Mouse (Mus musculus) E14TG2a.4 (cell line): ENCODE results near the gene Lhx2.

Source experiments
- H3K27me3 ChIP-seq: 2 replicates; pipeline ENCODE4 v1.6.1; 2014; ENCODE audit warnings: low read length, control low read depth; ENCODE audit not compliant: insufficient read depth
- H3K36me3 ChIP-seq: 2 replicates; pipeline ENCODE4 v1.6.1; 2014; ENCODE audit warnings: low read length, control low read depth; ENCODE audit not compliant: insufficient read depth
- H3K4me1 ChIP-seq: replicated peaks from 2 replicates; pipeline ENCODE4 v1.6.1; 2014; ENCODE audit warnings: low read depth, low read length, control low read depth
- H3K4me3 ChIP-seq: replicated peaks from 2 replicates; pipeline ENCODE4 v1.5.1; 2014; ENCODE audit warnings: mild to moderate bottlenecking, low read length
- H3K9me3 ChIP-seq: 2 replicates; pipeline ENCODE4 v1.6.1; 2014; ENCODE audit warnings: low read length, control low read depth
- CTCF ChIP-seq: conservative IDR thresholded peaks from 2 replicates; pipeline ENCODE4 v1.5.1; 2014; ENCODE audit warnings: low read length
- NANOG ChIP-seq: IDR thresholded peaks from 2 replicates; pipeline ENCODE4 v1.6.1; 2014; ENCODE audit warnings: borderline replicate concordance, low read length, mixed read lengths
- POU5F1 ChIP-seq: IDR thresholded peaks from 2 replicates; pipeline ENCODE4 v1.6.1; 2014; ENCODE audit warnings: low read length, borderline replicate concordance

Gene Lhx2

GRCm38 (mm10) chr2:38349447-38350350 is 10.6 kb downstream of the Lhx2 start:
- TF ChIP-seq NANOG (no peak), POU5F1 (no peak), CTCF (no peak)
- peak overlapping the region; percentile 79 for H3K4me3 ChIP-seq
- H3K27me3 ChIP-seq = peaks cover 99% of the 10 kb centered on the region
- no peaks in the 10 kb centered on the region for H3K36me3 ChIP-seq
- H3K9me3 ChIP-seq = peaks cover 16% of the 10 kb centered on the region
- peaks cover 50% of the 10 kb centered on the region for H3K4me1 ChIP-seq

GRCm38 (mm10) chr2:38350386-38350785 is 11.3 kb downstream of the Lhx2 start:
- Histone ChIP-seq H3K4me3 (peak overlapping the region; percentile 79), H3K36me3 (no peaks in the 10 kb centered on the region), H3K9me3 (peaks cover 16% of the 10 kb centered on the region), H3K27me3 (peaks cover 99% of the 10 kb centered on the region), H3K4me1 (peaks cover 57% of the 10 kb centered on the region)
- no peak for TF ChIP-seq NANOG
- TF ChIP-seq POU5F1 = no peak
- TF ChIP-seq CTCF = no peak

- Histone ChIP-seq H3K36me3 (no peaks in the 10 kb centered on the region), H3K4me3 (peak overlapping the region; percentile 79), H3K4me1 (peaks cover 58% of the 10 kb centered on the region), H3K27me3 (peaks cover 99% of the 10 kb centered on the region), H3K9me3 (peaks cover 16% of the 10 kb centered on the region)
- TF ChIP-seq POU5F1 (no peak), CTCF (no peak)
Observed at GRCm38 (mm10) chr2:38350796-38351195, 11.7 kb downstream of the Lhx2 start.

- Histone ChIP-seq H3K36me3 (no peaks in the 10 kb centered on the region), H3K9me3 (peaks cover 16% of the 10 kb centered on the region), H3K4me1 (peaks cover 67% of the 10 kb centered on the region), H3K27me3 (peaks cover 99% of the 10 kb centered on the region), H3K4me3 (peak overlapping the region; percentile 79)
- no peak for TF ChIP-seq NANOG
- no peak for TF ChIP-seq CTCF
- no peak for TF ChIP-seq POU5F1
Observed at GRCm38 (mm10) chr2:38351641-38352320, 12.7 kb downstream of the Lhx2 start.

- Histone ChIP-seq H3K36me3 (no peaks in the 10 kb centered on the region), H3K9me3 (peaks cover 16% of the 10 kb centered on the region), H3K4me3 (peak overlapping the region; percentile 79), H3K4me1 (peaks cover 66% of the 10 kb centered on the region), H3K27me3 (peaks cover 99% of the 10 kb centered on the region)
- TF ChIP-seq CTCF (no peak), NANOG (no peak), POU5F1 (no peak)
Observed at GRCm38 (mm10) chr2:38352321-38353007, 13.4 kb downstream of the Lhx2 start.

- Histone ChIP-seq H3K9me3 (peaks cover 16% of the 10 kb centered on the region), H3K4me1 (peaks cover 67% of the 10 kb centered on the region), H3K27me3 (peaks cover 99% of the 10 kb centered on the region)
Observed at GRCm38 (mm10) chr2:38353008-38353379, 13.9 kb downstream of the Lhx2 start.

GRCm38 (mm10) chr2:38353664-38354063 is 14.6 kb downstream of the Lhx2 start:
- H3K36me3 ChIP-seq = no peaks in the 10 kb centered on the region
- peaks cover 63% of the 10 kb centered on the region for H3K4me1 ChIP-seq
- TF ChIP-seq CTCF (no peak), NANOG (no peak), POU5F1 (no peak)
- peaks cover 99% of the 10 kb centered on the region for H3K27me3 ChIP-seq
- peaks cover 16% of the 10 kb centered on the region for H3K9me3 ChIP-seq
- H3K4me3 ChIP-seq = no peak overlapping the region

More at GRCm38 (mm10) chr2:38353008-38353379, 13.9 kb downstream of the Lhx2 start:
- TF ChIP-seq POU5F1 = no peak
- no peak for TF ChIP-seq CTCF
- no peak for TF ChIP-seq NANOG
- H3K4me3 ChIP-seq = no peak overlapping the region
- no peaks in the 10 kb centered on the region for H3K36me3 ChIP-seq

- H3K27me3 ChIP-seq = peaks cover 99% of the 10 kb centered on the region
- H3K4me1 ChIP-seq = peaks cover 59% of the 10 kb centered on the region
- peaks cover 16% of the 10 kb centered on the region for H3K9me3 ChIP-seq
- no peak for TF ChIP-seq NANOG
- peak overlapping the region; percentile 49 for H3K4me3 ChIP-seq
- H3K36me3 ChIP-seq = no peaks in the 10 kb centered on the region
Observed at GRCm38 (mm10) chr2:38354179-38354716, 15.2 kb downstream of the Lhx2 start.
